Mouse (Mus musculus) intestine, postnatal 0 days (tissue): ENCODE measurements around the gene Slc16a7. TPM values are rescaled to one million over a fixed set of nuclear protein-coding genes. Genes with fewer than 3 reads are reported as not detected.
A peak's percentile ranks its signal among the peaks of the same experiment; 100 is the strongest.

Source experiments
- ATAC-seq: fragments of 200-750 bp; cut with Nextera tagmentation; 2 replicates; pipeline ENCODE4 v1.8.0; 2017; ENCODE audit warnings: mild to moderate bottlenecking, moderate TSS enrichment, moderate library complexity
- H3K27ac ChIP-seq: fragments of 300-500 bp; sonication (generic); 2 replicates; pipeline ENCODE4 v1.5.1; 2014; ENCODE audit warnings: mild to moderate bottlenecking, low read depth, low read length, moderate library complexity
- H3K27me3 ChIP-seq: fragments of 300-500 bp; sonication (generic); replicated peaks from 2 replicates; pipeline ENCODE4 v1.6.1; 2014; ENCODE audit warnings: low read length, mixed read lengths; ENCODE audit not compliant: control insufficient read depth, insufficient read depth
- H3K36me3 ChIP-seq: fragments of 300-500 bp; sonication (generic); 2 replicates; pipeline ENCODE4 v1.6.1; 2014; ENCODE audit warnings: mild to moderate bottlenecking, moderate library complexity; ENCODE audit not compliant: control insufficient read depth, insufficient read depth
- H3K4me1 ChIP-seq: fragments of 300-500 bp; sonication (generic); replicated peaks from 2 replicates; pipeline ENCODE4 v1.6.1; 2014; ENCODE audit warnings: antibody characterized with exemption, low read length, mixed read lengths; ENCODE audit not compliant: control insufficient read depth, insufficient read depth
- H3K4me2 ChIP-seq: fragments of 300-500 bp; sonication (generic); replicated peaks from 2 replicates; pipeline ENCODE4 v1.6.1; 2014; ENCODE audit warnings: low read depth, mild to moderate bottlenecking, moderate library complexity
- H3K4me3 ChIP-seq: fragments of 300-500 bp; sonication (generic); 2 replicates; pipeline ENCODE4 v1.5.1; 2014; ENCODE audit warnings: low read depth, low read length
- H3K9ac ChIP-seq: fragments of 300-500 bp; sonication (generic); 2 replicates; pipeline ENCODE4 v1.6.1; 2014; ENCODE audit warnings: mild to moderate bottlenecking, low read depth, low read length
- H3K9me3 ChIP-seq: fragments of 300-500 bp; sonication (generic); 2 replicates; pipeline ENCODE4 v1.6.1; 2016; ENCODE audit warnings: mixed run types; ENCODE audit not compliant: control insufficient read depth
- CTCF ChIP-seq: sonication (generic); IDR thresholded peaks from 2 replicates; pipeline ENCODE4 v1.5.1; 2016; ENCODE audit warnings: low read depth, mild to moderate bottlenecking, control low read depth, antibody characterized with exemption, moderate library complexity
- WGBS: fragments of 180-500 bp; shearing (Covaris S2); extraction: QIAGEN DNeasy Blood & Tissue Kit; methylation state at CpG from one replicate; pipeline ENCODE4 v1.1.7; 2014; 5-methylcytosine and 5-hydroxymethylcytosine counted together
- polyA plus RNA-seq: library from polyadenylated mRNA; unstranded; fragments of >200 nt; fragmentation: Nextera tagmentation; extraction: Ambion mirVana; gene quantifications from 2 replicates; pipeline ENCODE4 v1.2.1, GENCODE M21; 2015

Slc16a7 gene
- polyA plus RNA-seq = 1.4 and 2.0 TPM in 2 replicates

DNA sequence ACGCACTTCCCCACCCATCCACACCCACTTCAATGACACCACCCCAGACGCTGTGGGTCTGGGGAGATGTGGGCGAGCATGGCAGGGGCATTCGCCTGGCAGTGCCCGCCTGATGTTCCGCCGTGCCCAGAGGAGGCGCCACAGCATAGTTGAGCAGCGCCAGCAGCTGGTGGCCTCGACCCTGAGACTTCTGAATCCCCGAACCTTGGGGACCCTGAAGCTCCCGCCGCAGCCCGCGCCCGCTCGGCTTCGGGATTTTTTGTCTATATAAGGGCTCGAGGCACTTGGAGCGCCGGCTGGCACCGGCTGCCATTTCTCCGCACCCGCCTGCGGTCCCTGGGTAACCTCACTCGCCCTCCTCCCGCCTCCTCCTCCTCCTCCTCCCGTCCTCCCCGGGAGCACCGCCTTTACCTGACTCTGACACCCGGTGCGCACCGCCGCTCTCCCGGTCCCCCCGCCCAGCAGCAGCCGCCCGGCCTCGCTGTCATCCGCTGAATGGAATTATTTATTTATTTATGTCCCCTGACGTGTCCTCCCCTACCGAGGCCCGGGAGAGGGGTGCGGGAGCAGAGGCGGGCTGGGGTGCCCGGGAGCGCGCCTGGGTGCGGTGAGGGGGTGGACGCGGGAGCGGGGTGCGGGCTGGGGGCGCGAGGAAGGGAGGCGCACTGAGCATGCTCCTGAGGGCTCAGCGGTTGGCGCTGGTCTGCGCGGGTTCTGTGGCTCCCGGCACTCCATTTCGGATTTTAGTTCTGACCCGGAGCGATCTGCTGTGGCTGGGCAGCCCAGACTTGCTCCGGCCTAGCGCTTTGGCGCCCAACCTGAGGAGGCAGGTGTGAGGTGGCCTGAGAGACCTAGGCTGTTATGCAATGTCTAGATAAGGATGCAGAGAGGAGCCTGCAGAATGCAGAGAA is at the start of gene Slc16a7:
Gene Slc16a7 (minus strand): TSS at position 590 of the 911 bp plus-strand sequence.
- peak within 1 kb of the TSS; percentile 45 for H3K9ac ChIP-seq
- H3K4me3 ChIP-seq = peak within 1 kb of the TSS; percentile 52
- no peaks in the 10 kb centered on the region for H3K36me3 ChIP-seq
- H3K4me2 ChIP-seq = peak within 1 kb of the TSS; percentile 95
- TF ChIP-seq CTCF = peak; percentile 56
- WGBS = under 1% methylated on average over 64 of the region's 67 CpGs
- peak within 1 kb of the TSS; percentile 62 for H3K27ac ChIP-seq
- H3K9me3 ChIP-seq = no peaks in the 10 kb centered on the region
- no peaks in the 10 kb centered on the region for H3K27me3 ChIP-seq
- no peaks in the 10 kb centered on the region for H3K4me1 ChIP-seq
- peak; percentile 91 for ATAC-seq

DNA sequence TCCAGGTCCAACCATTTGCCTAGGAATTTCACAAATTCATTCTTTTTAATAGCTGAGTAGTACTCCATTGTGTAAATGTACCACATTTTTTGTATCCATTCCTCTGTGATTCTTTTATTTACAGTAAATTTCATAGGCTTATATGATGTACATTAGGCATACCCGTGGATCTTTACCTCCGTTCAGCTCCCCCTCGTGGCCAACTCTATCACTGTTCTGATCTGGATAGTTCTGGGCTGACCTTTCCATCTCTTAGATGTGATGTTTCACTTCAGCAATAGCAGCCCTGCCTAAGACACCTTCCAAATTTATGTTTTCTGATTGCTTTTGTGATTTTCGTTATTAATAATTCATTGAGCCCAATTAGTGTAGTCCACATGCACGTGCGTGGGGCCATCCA is 29.5 kb upstream of the Slc16a7 start:
- Histone ChIP-seq H3K4me3 (no peak overlapping the region), H3K27me3 (no peaks in the 10 kb centered on the region), H3K36me3 (no peaks in the 10 kb centered on the region), H3K9ac (no peak overlapping the region), H3K27ac (no peak overlapping the region), H3K4me1 (no peaks in the 10 kb centered on the region), H3K9me3 (no peaks in the 10 kb centered on the region), H3K4me2 (no peak overlapping the region)
- TF ChIP-seq CTCF = peak; percentile 39
- 73% methylated on average over 6 of the region's 6 CpGs for WGBS
- ATAC-seq = no peak

DNA sequence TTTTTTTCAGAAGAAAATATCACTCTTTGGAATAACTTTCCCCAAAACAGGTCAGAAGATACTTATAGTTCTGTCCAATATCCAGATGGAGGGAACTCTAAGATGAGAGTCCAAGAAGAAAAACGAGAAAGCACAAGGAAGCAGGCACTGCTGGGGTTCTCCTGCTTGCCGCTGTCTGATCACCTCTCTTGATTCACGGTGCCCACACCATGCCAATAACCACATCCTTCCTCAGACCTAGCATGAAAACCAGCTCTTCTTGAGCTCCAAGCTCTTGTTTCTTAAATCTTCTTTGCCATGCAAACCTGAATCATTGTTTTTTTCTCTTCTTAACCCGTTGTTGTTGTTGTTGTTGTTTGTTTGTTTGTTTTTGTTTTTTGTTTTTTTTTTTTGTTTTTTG is 10.5 kb upstream of the Slc16a7 start:
- Histone ChIP-seq H3K4me2 (no peak overlapping the region), H3K27ac (no peak overlapping the region), H3K9ac (no peak overlapping the region), H3K4me3 (no peak overlapping the region), H3K36me3 (no peaks in the 10 kb centered on the region), H3K9me3 (no peaks in the 10 kb centered on the region), H3K4me1 (no peaks in the 10 kb centered on the region), H3K27me3 (no peaks in the 10 kb centered on the region)
- no peak for ATAC-seq
- WGBS = 76% methylated on average over 4 of the region's 4 CpGs
- TF ChIP-seq CTCF = no peak

DNA sequence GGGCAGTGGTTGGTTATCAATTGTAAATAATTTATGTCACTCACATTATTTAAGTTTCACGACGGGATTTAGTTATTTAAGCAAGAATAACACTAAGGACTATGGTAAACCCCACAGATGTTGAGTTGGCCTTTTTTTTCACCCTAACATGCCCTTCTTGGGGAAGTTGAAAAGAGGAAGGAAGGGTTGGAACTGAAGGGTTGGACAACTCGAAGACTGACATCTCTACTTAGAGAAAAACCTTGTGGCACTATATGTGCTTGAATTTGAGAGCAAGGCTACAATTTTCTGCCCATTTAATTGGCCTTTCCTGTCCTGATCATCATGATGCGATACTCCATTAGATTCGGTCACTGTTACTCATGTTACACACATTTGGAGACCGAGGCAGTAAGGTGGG is 746 bp upstream of the Slc16a7 start:
- Histone ChIP-seq H3K9me3 (no peaks in the 10 kb centered on the region), H3K36me3 (no peaks in the 10 kb centered on the region), H3K9ac (no peak overlapping the region), H3K4me1 (no peaks in the 10 kb centered on the region), H3K4me3 (peak overlapping the region; percentile 52; the same call in 1 of the 2 replicates), H3K27ac (no peak overlapping the region), H3K27me3 (no peaks in the 10 kb centered on the region), H3K4me2 (no peak overlapping the region)
- ATAC-seq = no peak
- no peak for TF ChIP-seq CTCF
- WGBS = 70% methylated on average over 6 of the region's 6 CpGs

DNA sequence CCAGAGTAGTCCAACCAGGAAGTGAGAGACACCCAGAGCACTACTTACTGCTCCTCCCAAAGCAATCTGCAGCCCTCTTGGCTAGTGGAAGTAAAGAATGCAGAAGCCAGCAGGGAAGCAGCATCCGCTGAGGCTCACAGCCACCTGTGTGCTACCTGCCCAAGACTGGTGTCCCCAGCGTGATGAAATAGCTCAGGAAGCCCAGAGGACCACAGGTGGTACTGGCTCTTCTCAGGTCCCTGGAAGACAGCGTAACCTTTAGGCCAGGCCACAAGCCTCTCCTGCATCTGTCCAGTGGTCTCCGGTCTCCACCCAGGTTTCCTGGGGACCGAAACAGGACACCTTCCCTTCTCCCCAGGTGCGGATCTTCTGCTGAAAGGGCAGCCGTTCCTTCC is 787 bp downstream of the Slc16a7 start:
- no peaks in the 10 kb centered on the region for H3K36me3 ChIP-seq
- no peak for TF ChIP-seq CTCF

DNA sequence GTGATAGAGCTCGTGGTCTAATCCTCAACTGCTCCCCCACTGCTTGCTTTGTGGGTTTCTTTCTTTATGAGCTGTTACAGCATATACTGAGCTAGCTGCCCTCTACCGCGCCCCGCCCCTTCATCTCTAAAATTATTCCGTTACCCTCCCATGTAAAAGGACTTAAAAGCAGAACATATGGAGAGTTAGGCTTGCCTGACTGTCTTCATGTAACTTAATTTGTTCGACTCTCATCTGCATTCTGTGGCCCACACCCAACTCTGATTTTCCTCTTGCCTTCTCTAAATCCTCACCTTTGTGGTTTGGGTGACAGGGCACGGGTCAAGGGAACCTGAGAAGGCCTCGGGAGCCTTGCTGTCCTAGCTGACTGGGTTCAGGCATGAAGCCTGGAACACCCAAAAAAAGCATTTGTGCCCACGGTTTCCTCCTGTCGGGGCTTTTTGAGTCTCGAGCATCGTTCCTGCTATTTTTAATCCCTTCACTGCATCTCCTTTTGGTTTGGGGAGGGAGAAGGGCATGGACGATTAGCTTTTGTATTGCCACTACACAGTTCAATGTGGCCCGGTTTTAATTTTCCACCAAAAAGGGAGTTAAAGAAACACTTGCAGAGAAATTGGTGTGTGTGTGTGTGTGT is 1.4 kb downstream of the Slc16a7 start:
- Histone ChIP-seq H3K27me3 (no peaks in the 10 kb centered on the region), H3K9ac (no peak overlapping the region), H3K27ac (no peak overlapping the region), H3K4me1 (no peaks in the 10 kb centered on the region), H3K9me3 (no peaks in the 10 kb centered on the region), H3K36me3 (no peaks in the 10 kb centered on the region), H3K4me2 (no peak overlapping the region), H3K4me3 (no peak overlapping the region)
- 70% methylated on average over 14 of the region's 14 CpGs for WGBS
- no peak for TF ChIP-seq CTCF
- no peak for ATAC-seq

More for the DNA sequence above, 787 bp downstream of the Slc16a7 start:
- no peak for ATAC-seq
- H3K9ac ChIP-seq = peak overlapping the region; percentile 45; the same call in 1 of the 2 replicates
- no peaks in the 10 kb centered on the region for H3K9me3 ChIP-seq
- no peak overlapping the region for H3K27ac ChIP-seq
- 32% methylated on average over 7 of the region's 7 CpGs for WGBS
- H3K27me3 ChIP-seq = no peaks in the 10 kb centered on the region
- H3K4me3 ChIP-seq = peak overlapping the region; percentile 52
- H3K4me2 ChIP-seq = peak overlapping the region; percentile 95
- H3K4me1 ChIP-seq = no peaks in the 10 kb centered on the region
